Mouse (Mus musculus) heart, adult 9 months (tissue): Measurements from ENCODE around the gene Sox21.

Experiments
- DNase-seq, 2 experiments: peaks; one replicate each; pipeline ENCODE4 v3.0.0; 2022; ENCODE audit warnings: low spot score in 2 of 2

Sox21 gene

DNA sequence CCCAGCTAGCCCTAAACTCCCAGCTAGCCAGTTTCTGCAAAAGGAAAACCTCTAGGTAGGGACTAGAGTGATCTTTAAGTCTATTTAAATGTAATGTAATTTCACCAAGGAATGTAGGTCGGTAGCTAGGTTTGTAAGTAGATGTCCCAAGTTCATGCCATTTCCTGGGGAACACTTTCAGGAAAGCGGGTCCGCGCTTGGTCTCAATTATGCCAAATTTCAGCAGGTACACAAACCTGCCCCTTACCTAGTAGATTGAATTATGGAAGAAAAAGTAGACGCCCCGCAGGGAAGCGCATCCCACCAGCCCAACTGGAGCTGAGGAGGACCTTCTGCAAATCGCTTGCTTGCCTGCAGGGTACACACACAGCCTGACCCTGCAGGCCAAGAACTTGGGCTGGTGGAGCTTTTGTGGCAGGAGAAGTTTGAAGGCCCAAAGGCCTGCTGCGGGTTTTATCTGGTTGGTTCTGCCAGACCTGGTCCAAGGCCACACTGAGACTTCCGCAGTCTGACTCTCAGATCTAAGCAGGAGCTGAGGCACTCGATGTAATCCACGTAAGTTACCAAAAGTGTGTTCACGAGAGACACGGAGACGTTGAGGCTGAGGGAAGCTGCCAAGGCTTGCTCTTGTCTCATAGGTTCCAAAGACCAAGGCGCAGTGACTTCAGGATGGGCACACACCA lies 11.6 kb downstream of the Sox21 start:
- no peak for DNase-seq

DNA sequence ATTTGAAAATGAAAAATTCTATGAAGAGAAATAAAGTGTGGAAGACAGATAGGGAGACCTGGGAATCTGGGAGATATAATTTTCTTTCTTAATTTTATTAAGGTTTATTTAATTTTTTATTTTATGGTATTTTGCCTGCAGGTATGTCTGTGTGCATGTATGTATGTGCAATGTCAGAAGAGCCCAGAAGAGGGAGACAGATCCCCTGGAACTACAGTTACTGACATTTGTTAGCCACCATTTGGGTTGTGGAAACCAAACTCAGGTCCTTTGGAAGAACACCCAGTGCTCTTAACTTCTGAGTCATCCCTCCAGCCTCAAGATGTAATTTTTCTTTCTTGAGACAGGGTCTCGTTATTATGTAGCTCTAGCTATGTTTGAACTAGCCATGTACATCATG lies 15.9 kb downstream of the Sox21 start:
- DNase-seq = no peak

DNA sequence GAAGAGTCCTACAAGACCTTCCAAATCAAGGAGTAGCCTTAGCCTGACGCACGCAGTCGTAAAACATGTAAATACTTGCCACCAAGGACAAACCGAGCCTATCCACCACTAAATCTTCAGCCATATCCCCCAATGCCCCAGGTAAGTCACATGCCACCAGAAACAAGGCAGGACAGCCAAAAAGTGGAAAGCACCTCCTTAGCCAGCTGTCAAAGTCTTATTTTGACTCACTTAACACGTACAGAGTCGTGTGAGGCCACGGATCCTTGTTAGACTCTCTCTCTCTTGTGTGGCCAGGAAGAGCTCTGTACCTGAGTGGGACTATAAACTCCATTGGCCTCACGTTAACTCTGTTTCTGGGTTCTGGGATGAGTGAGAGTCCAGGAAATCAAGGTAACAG lies 20.0 kb downstream of the Sox21 start:
- DNase-seq = no peak

DNA sequence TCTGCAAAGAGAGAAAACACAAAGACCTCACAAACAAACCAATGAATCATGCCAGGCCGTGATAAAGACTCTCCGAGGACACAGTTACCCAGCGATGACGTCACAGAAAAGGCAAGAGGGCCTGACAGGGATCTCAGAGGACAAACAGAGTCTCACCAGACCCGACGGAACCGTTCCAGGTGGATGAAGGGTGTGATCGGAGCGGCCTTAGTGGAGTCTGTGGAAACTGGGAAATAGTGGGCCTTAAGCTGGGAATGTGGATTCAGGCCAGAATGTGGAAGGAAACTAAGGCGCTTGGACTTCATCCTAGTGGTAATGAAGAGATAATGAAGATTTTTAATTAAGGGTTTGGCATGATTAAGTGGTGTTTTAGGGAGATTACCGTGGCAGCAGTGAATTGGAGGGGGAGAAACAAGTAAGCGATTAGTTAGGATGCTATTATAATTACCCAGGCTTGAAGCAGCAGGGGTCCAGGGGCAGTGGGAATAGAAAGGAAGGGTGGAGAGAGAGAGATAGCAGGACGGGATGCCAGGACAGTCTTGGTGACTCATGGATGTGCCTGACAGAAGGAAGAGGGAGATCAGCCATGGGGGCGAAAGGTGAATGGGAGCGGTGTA lies 24.5 kb downstream of the Sox21 start:
- DNase-seq = no peak

DNA sequence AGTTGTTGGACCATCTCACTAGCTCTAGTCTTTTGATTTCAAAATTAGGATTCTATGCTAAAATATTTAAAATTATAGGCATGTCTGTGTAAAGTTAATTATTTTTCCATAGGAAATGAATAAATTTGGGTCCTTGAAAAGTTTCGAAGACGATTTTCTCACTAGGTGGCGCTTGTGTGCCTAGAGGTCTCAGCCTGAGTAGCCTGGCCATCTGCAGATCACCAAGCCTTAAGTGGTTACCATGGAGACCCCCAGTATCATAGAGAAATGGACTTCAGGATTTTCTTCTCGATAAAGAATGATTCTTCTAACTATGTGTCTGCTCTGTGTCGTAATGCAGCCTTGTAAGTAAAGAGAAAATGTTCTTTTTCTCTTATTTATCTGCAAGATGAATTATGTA lies 27.2 kb downstream of the Sox21 start:
- DNase-seq = no peak

DNA sequence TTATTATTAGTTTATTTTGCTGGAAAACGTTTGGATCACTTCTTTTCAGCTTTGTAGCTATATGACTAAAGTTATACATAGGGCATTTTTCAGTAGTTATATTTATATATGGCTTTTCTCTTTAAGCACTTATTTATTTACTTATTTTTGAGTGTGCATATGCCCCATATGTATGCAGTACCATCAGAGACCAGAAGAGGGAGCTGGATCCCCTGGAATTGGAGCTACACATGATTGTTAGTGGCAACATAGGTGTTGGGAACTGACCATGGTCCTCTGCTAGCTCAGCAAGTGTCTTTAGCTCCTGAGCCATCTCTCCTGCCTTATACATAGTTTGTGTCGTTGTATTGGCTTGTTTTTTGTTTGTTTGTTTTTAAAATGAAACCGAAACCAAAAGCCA lies 29.5 kb downstream of the Sox21 start:
- no peak for DNase-seq

DNA sequence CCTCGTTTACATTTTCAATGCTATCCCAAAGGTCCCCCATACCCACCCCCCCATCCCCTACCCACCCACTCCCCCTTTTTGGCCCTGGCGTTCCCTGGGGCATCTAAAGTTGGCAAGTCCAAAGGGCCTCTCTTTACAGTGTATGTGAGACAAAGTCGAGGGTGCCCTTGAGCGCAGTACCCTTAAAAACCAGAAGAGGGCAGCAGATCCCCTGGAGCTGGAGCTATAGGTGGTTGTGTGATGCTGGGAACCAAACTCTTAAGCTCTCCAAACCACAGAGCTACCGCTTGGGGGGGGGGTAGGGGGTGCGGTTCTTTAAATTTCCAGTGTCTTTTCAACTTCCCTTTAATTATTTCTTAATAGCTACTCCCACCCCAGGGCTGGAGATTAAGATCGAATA lies 33.8 kb downstream of the Sox21 start:
- no peak for DNase-seq

DNA sequence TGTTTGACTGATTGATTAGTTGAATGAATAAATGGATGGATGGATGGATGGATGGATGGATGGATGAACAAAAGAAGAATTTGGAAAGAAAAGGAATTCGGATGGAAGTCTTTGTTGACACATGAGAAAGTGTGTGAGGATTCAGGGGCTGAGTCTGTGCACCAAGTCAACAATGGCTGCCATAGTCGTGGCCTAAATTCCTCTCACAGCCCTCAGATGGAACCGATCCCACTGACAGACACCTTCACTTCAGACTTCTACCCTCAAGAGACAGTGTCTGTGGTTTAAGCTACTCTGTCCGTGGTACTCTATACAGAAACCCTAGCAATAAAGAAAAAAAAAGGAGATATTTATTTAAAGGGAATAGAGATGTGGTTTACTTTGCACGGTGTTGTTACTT lies 34.8 kb downstream of the Sox21 start:
- DNase-seq = no peak

DNA sequence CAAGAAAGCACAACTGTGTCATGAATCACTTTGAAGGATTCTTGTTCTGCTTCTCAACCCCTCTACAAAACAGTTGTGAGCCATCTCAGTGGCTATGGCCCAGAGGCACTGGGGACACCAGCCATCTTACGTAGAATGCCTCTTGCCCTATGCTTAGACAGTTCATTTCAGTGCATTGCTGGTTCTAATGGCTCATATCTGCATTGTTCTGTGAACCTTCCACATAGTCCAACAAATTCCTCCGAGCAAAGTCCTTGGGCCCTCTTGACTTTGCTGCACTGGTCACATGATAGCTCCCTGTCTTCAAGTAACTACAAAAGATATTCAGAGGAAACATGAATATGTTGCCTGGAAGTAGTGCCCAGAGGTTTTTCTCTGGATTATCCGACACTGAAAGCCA lies 36.1 kb downstream of the Sox21 start:
- DNase-seq = no peak

DNA sequence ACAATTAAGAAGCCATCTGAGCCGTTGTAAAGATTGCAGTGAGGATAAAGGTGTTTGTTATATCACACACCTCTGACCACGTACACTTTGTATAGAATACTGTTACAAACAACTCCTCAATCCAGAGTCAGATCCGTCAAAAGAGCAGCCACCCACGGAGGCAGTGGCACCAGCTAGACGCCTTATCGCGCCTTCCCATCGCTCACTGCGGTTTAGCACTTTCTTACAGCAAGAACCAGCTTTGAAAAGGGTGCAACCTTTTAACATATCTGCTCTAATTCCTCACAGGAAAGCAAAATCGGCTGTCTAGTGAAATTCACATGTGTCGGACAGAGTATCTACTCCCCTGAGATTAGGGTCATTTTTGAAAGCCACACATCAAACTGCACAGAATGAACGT lies 39.8 kb downstream of the Sox21 start:
- no peak for DNase-seq

DNA sequence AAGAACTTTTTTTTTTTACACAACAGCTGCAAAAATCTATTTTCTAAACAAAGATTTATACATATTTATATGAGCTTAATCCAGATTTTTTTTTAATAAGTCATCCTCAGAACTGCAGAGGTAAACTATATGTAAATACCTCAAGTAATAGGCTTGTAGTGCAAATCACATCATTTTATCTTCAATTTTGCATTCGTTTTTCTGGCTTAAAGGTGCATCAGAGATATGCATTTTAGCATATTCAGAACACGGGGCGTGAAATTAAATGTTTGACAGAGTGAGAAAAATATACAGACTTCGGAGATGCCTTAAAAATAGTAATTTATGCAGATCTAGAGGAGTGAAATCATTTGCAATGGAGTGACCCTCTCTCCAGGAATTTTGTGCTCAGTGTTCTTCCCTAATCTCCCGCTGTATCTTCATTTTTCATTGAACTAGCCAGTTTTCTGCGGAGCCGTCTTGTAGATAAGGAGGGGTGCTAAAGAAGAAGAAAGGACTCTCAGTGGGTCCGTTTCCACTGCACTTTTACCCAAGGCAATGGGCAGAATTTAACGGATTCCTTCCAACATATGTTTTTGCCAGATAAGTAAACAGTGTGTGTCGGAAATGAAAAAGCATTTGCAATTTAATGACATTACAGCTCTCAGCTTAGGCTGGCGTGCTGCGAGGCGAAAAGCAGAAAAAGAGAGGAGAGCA lies 42.5 kb downstream of the Sox21 start:
- DNase-seq = no peak

DNA sequence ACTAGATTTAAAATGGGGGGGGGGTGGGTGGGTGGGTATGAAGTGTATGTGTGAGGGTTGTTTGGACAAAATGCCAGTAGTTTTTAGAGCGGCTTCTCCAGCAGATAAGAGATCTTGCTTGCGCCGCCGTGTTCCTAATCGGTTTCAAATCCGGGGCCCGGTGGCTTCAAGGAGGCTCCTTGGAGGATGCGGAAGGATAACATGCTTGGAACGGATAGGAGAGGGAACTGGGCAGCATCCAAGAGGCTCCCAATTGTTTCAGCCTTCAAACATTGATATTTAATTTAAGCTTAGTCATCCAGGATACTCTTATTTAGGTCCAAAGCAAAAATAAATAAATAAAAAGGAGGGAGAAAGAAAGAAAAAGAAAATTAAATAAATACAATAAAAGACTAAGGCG lies 43.2 kb downstream of the Sox21 start:
- DNase-seq = no peak

DNA sequence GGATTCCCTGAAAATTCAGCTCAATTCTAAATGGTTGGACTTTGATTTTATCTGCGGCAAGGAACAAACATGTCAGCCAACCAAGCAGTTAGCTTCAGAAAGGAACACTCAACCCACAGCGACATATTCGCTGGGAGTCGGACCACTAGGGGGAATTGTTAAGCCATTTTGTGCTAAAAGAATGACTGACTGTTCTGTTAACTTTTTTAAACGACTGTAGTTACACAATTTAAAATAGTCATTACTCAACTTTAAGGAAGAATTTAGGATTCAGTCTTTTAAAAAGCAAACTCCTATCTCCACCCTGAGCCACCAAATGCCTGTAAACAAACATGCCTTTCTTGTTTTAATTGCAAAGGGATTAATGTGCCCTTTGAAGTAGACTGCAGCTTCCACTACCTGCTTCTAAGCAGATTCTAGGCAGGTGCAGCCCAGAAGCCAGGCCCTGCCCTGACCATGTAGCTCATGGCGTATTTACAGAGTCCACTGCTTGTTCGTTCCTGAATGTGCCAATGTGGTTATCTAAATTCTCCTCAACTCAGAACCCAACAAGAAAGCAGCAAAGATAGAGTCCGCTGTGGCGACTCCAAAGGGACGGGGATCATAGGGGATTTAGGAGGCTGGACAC lies 43.7 kb downstream of the Sox21 start:
- DNase-seq = no peak

DNA sequence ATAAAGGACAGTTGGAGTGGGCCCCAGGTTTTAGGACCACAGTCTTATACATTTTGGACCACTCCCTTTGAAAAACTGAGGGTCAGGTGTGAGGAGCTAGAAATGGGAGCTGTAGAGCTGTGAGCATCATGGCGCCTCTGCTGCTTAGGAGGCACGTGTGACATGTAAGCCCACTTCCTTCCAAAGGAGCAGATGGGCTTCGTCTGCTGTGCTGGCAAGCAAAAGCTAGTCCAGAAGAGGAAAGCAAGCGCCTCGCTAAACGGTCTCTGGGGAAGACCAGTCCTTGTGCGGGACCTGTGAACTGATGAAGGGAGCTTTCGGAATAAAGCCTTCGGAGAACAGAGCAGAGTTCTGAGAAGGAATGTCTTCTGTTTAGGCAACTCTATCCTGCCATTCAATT lies 45.4 kb downstream of the Sox21 start:
- no peak for DNase-seq
